Mouse (Mus musculus) ZHBTc4 (cell line): ENCODE measurements at regions not wholly inside any gene's neighbourhood (a gene's known extent, or its start where the extent isn't known, plus 50 kb on each side); places are given as distances from the start of the nearest gene placed in this dataset.
"Not testable (repeated sequence)": the region's sequence is repeated elsewhere in the genome, so short reads cannot be mapped to it uniquely, and the experiment has no call there.

Source experiments
- DNase-seq: peaks from one replicate; pipeline ENCODE4 v3.0.0-alpha.2; 2011; ENCODE audit warnings: low read depth, low spot score

GRCm38 (mm10) chr12:15410419-15410818, 406.3 kb downstream of the Trib2 start:
- DNase-seq = no peak

- not testable (repeated sequence) for DNase-seq
Measured at GRCm38 (mm10) chr12:15407577-15407976, 409.1 kb downstream of the Trib2 start.

GRCm38 (mm10) chr12:15392641-15393040, 424.1 kb downstream of the Trib2 start:
- DNase-seq = no peak

- DNase-seq = no peak
Measured at GRCm38 (mm10) chr12:15388574-15388973, 428.1 kb downstream of the Trib2 start.

GRCm38 (mm10) chr12:15357808-15358207, 458.9 kb downstream of the Trib2 start:
- no peak for DNase-seq

- no peak for DNase-seq
Measured at GRCm38 (mm10) chr12:15320697-15321449, 495.8 kb downstream of the Trib2 start.

- peak; percentile 1 for DNase-seq
Measured at GRCm38 (mm10) chr12:15319647-15320046, 497.1 kb downstream of the Trib2 start.

- no peak for DNase-seq
Measured at GRCm38 (mm10) chr12:15294898-15295297, 521.8 kb downstream of the Trib2 start.

GRCm38 (mm10) chr12:15262165-15262564, 554.6 kb downstream of the Trib2 start:
- DNase-seq = no peak

- DNase-seq = no peak
Measured at GRCm38 (mm10) chr12:15261604-15262003, 555.1 kb downstream of the Trib2 start.

- DNase-seq = peak; percentile 60
Measured at GRCm38 (mm10) chr12:15260907-15261415, 555.8 kb downstream of the Trib2 start.

GRCm38 (mm10) chr12:15244966-15245365, 571.8 kb downstream of the Trib2 start:
- DNase-seq = no peak

- DNase-seq = no peak
Measured at GRCm38 (mm10) chr12:15222497-15223170, 594.1 kb downstream of the Trib2 start.

- no peak for DNase-seq
Measured at GRCm38 (mm10) chr12:15218504-15218903, 598.2 kb downstream of the Trib2 start.

- DNase-seq = no peak
Measured at GRCm38 (mm10) chr12:15216180-15216579, 600.5 kb downstream of the Trib2 start.

- no peak for DNase-seq
Measured at GRCm38 (mm10) chr12:15174411-15175041, 642.2 kb downstream of the Trib2 start.

GRCm38 (mm10) chr12:15162605-15163004, 654.1 kb downstream of the Trib2 start:
- no peak for DNase-seq

- DNase-seq = no peak
Measured at GRCm38 (mm10) chr12:15161864-15162263, 654.9 kb downstream of the Trib2 start.

- DNase-seq = no peak
Measured at GRCm38 (mm10) chr12:15160478-15160998, 656.2 kb downstream of the Trib2 start.

GRCm38 (mm10) chr12:15146398-15146797, 670.3 kb downstream of the Trib2 start:
- no peak for DNase-seq

- DNase-seq = no peak
Measured at GRCm38 (mm10) chr12:15137039-15137438, 679.7 kb downstream of the Trib2 start.

- no peak for DNase-seq
Measured at GRCm38 (mm10) chr12:15124179-15124578, 692.5 kb downstream of the Trib2 start.
